ENCODE assay signal across 8 mouse cellular contexts in genomic region chr17:53463496-53463840, GRCm38 (mm10). TPM values are rescaled to one million over a fixed set of nuclear protein-coding genes. Genes with fewer than 3 reads are reported as not detected.
DNase-seq lines count a peak whose midpoint lies in the region; ATAC-seq and TF ChIP-seq lines count a peak whose summit lies in the region.

No protein-coding gene starts in this region.

- no peak overlapping the region for H3K9ac ChIP-seq in kidney, embryonic 15.5 days
- H3K9ac ChIP-seq in hindbrain, postnatal 0 days (replicated peaks; ENCODE audit: low read length), result peak overlapping the region; percentile 45; the same call in 1 of the 2 replicates
- H3K9ac ChIP-seq in midbrain, embryonic 16.5 days (ENCODE audit: low read depth, low read length), result peak overlapping the region; percentile 59

- peaks cover 6% of the 10 kb centered on the region; the same call in 1 of the 2 replicates for H3K4me1 ChIP-seq in kidney, embryonic 15.5 days
- H3K4me1 ChIP-seq in embryonic facial prominence, embryonic 10.5 days, result peaks cover 11% of the 10 kb centered on the region
- no peaks in the 10 kb centered on the region; the same call in 1 of the 2 replicates for H3K4me1 ChIP-seq in hindbrain, postnatal 0 days (ENCODE audit: insufficient read depth, low read length)
- peaks cover 9% of the 10 kb centered on the region; the same call in 1 of the 2 replicates for H3K4me1 ChIP-seq in midbrain, embryonic 16.5 days (ENCODE audit: control insufficient read depth, insufficient read depth, low read length)

- no peaks in the 10 kb centered on the region for H3K36me3 ChIP-seq in kidney, embryonic 15.5 days
- H3K36me3 ChIP-seq in embryonic facial prominence, embryonic 10.5 days (replicated peaks), result no peaks in the 10 kb centered on the region
- no peaks in the 10 kb centered on the region for H3K36me3 ChIP-seq in hindbrain, postnatal 0 days (ENCODE audit: insufficient read depth, low read length)
- no peaks in the 10 kb centered on the region for H3K36me3 ChIP-seq in midbrain, embryonic 16.5 days (ENCODE audit: control insufficient read depth, insufficient read depth, low read length)

- H3K27ac ChIP-seq in kidney, embryonic 15.5 days, result no peak overlapping the region
- H3K27ac ChIP-seq in embryonic facial prominence, embryonic 10.5 days (replicated peaks), result peak overlapping the region; percentile 75
- no peak overlapping the region for H3K27ac ChIP-seq in hindbrain, postnatal 0 days
- H3K27ac ChIP-seq in midbrain, embryonic 16.5 days (ENCODE audit: low read length), result peak overlapping the region; percentile 22; the same call in 1 of the 2 replicates

- H3K9me3 ChIP-seq in kidney, embryonic 15.5 days (replicated peaks), result no peaks in the 10 kb centered on the region
- no peaks in the 10 kb centered on the region for H3K9me3 ChIP-seq in embryonic facial prominence, embryonic 10.5 days
- no peaks in the 10 kb centered on the region for H3K9me3 ChIP-seq in hindbrain, postnatal 0 days (ENCODE audit: low read length)
- H3K9me3 ChIP-seq in midbrain, embryonic 16.5 days (replicated peaks; ENCODE audit: control insufficient read depth, low read length, poor library complexity, severe bottlenecking), result no peaks in the 10 kb centered on the region

- ATAC-seq in kidney, embryonic 15.5 days (replicated peaks; ENCODE audit: low FRiP score), result peak; percentile 38; the same call in 1 of the 2 replicates
- no peak for ATAC-seq in hindbrain, postnatal 0 days
- ATAC-seq in midbrain, embryonic 16.5 days, result peak; percentile 59; the same call in 1 of the 2 replicates

- peak overlapping the region; percentile 65 for H3K4me2 ChIP-seq in kidney, embryonic 15.5 days
- peak overlapping the region; percentile 79 for H3K4me2 ChIP-seq in hindbrain, postnatal 0 days (ENCODE audit: low read depth, low read length)
- peak overlapping the region; percentile 89 for H3K4me2 ChIP-seq in midbrain, embryonic 16.5 days (ENCODE audit: low read length)

- no peak for DNase-seq in kidney, postnatal 10 days
- DNase-seq in embryonic facial prominence, embryonic 10.5 days (ENCODE audit: low spot score), result no peak
- DNase-seq in hindbrain, postnatal 0 days (ENCODE audit: low spot score), result no peak
- DNase-seq in cerebellum, adult 8-10 months, result no peak
- DNase-seq in kidney, postnatal 4 days, result no peak
- DNase-seq in ovary, postnatal 36 days (ENCODE audit: low spot score), result no peak

- no peaks in the 10 kb centered on the region for H3K27me3 ChIP-seq in kidney, embryonic 15.5 days
- no peaks in the 10 kb centered on the region for H3K27me3 ChIP-seq in embryonic facial prominence, embryonic 10.5 days (replicated peaks; ENCODE audit: low read depth, poor library complexity, severe bottlenecking)
- no peaks in the 10 kb centered on the region for H3K27me3 ChIP-seq in hindbrain, postnatal 0 days (ENCODE audit: insufficient read depth, low read length)
- H3K27me3 ChIP-seq in midbrain, embryonic 16.5 days (ENCODE audit: control insufficient read depth, insufficient read depth, low read depth, low read length), result no peaks in the 10 kb centered on the region

- peak overlapping the region; percentile 43 for H3K4me3 ChIP-seq in kidney, embryonic 15.5 days (replicated peaks)
- peak overlapping the region; percentile 56 for H3K4me3 ChIP-seq in embryonic facial prominence, embryonic 10.5 days
- H3K4me3 ChIP-seq in hindbrain, postnatal 0 days (ENCODE audit: low read length), result peak overlapping the region; percentile 44
- peak overlapping the region; percentile 47 for H3K4me3 ChIP-seq in midbrain, embryonic 16.5 days (ENCODE audit: low read depth, low read length)

- 26% methylated on average over 6 of the region's 9 CpGs for WGBS in kidney, embryonic 15.5 days
- WGBS in embryonic facial prominence, embryonic 10.5 days, result 24% methylated on average over 8 of the region's 9 CpGs
- WGBS in hindbrain, postnatal 0 days, result 18% methylated on average over 7 of the region's 9 CpGs
- 21% methylated on average over 7 of the region's 9 CpGs for WGBS in midbrain, embryonic 16.5 days

- no peak for TF ChIP-seq CTCF in hindbrain, postnatal 0 days (IDR thresholded peaks at IDR 0.05; ENCODE audit: low read depth)

RNA-seq across cellular contexts. Expression of gene Efhb, which starts 0.3 kb away (rescaled TPM):
- polyA plus RNA-seq in kidney, embryonic 15.5 days (2015; fragmentation: Nextera tagmentation; extraction: Ambion mirVana), result 0.15 and 0.18 TPM in 2 replicates
- polyA plus RNA-seq in embryonic facial prominence, embryonic 10.5 days (2016; fragmentation: Nextera tagmentation; extraction: Ambion mirVana), result 0.49 and 0.50 TPM in 2 replicates
- 0.47 and 1.9 TPM in 2 replicates for total RNA-seq in hindbrain, postnatal 0 days (2014; rRNA removed)
- 0.76 and 1.3 TPM in 2 replicates for polyA plus RNA-seq in hindbrain, postnatal 0 days (2015; fragmentation: Nextera tagmentation; extraction: Ambion mirVana)
- polyA plus RNA-seq in midbrain, embryonic 16.5 days (2015; fragmentation: Nextera tagmentation; extraction: Ambion mirVana), result 1.1 and 1.5 TPM in 2 replicates

RNA-seq across cellular contexts. Expression of gene Rab5a, which starts 15.6 kb away (rescaled TPM):
- polyA plus RNA-seq in kidney, embryonic 15.5 days (2015; fragmentation: Nextera tagmentation; extraction: Ambion mirVana), result 76.5 and 78.9 TPM in 2 replicates
- 59.9 and 63.9 TPM in 2 replicates for polyA plus RNA-seq in embryonic facial prominence, embryonic 10.5 days (2016; fragmentation: Nextera tagmentation; extraction: Ambion mirVana)
- 64.4 and 80.8 TPM in 2 replicates for total RNA-seq in hindbrain, postnatal 0 days (2014; rRNA removed)
- polyA plus RNA-seq in hindbrain, postnatal 0 days (2015; fragmentation: Nextera tagmentation; extraction: Ambion mirVana), result 116 and 124 TPM in 2 replicates
- polyA plus RNA-seq in midbrain, embryonic 16.5 days (2015; fragmentation: Nextera tagmentation; extraction: Ambion mirVana), result 99.4 and 101 TPM in 2 replicates

Comparison
In these comparisons a context has a peak if more than half of its experiments do, and no peak if none do; other contexts are left out.
1. H3K27ac ChIP-seq: peak in embryonic facial prominence, embryonic 10.5 days (single experiment) and midbrain, embryonic 16.5 days (single experiment); none in kidney, embryonic 15.5 days (single experiment) and hindbrain, postnatal 0 days (single experiment).
2. Peak in every context shown above with its lines, with median percentiles within 50 percentile points of each other: H3K4me2 ChIP-seq and H3K4me3 ChIP-seq.